Mouse (Mus musculus): ENCODE measurements around the gene Spo11. TPM values are rescaled to one million over a fixed set of nuclear protein-coding genes. Genes with fewer than 3 reads are reported as not detected.

Spo11 gene
- polyA plus RNA-seq, 1 experiment from 2014 or later, result not detected

GRCm38 (mm10) chr2:172982776-172983561 lies 5.5 kb downstream of the Spo11 start:
- ATAC-seq (replicated peaks; ENCODE audit: insufficient number of reproducible peaks, insufficient read depth, low FRiP score, low read depth), result no peak

GRCm38 (mm10) chr2:172990161-172990560 lies 12.7 kb downstream of the Spo11 start:
- no peak for ATAC-seq (replicated peaks; ENCODE audit: insufficient number of reproducible peaks, insufficient read depth, low FRiP score, low read depth)
- Histone ChIP-seq H3K27ac (no peak overlapping the region), H3K9me3 (replicated peaks) (no peaks in the 10 kb centered on the region), H3K4me1 (replicated peaks) (no peaks in the 10 kb centered on the region), H3K27me3 (no peaks in the 10 kb centered on the region), H3K4me3 (no peak overlapping the region), H3K36me3 (no peaks in the 10 kb centered on the region), H3K9ac (no peak overlapping the region), H3K4me2 (no peak overlapping the region)
- WGBS, result 68% methylated on average over 6 of the region's 6 CpGs

More at GRCm38 (mm10) chr2:172982776-172983561, 5.5 kb downstream of the Spo11 start:
- no peak overlapping the region for H3K4me3 ChIP-seq
- no peaks in the 10 kb centered on the region for H3K36me3 ChIP-seq
- no peak overlapping the region for H3K4me2 ChIP-seq
- WGBS, result 32% methylated on average over 9 of the region's 9 CpGs
- no peak overlapping the region for H3K9ac ChIP-seq
- H3K4me1 ChIP-seq (replicated peaks), result peaks cover 8% of the 10 kb centered on the region
- peak overlapping the region; percentile 24; the same call in 1 of the 2 replicates for H3K27ac ChIP-seq
- no peaks in the 10 kb centered on the region for H3K27me3 ChIP-seq
- no peaks in the 10 kb centered on the region for H3K9me3 ChIP-seq (replicated peaks)

- WGBS, result 19% methylated on average over 4 of the region's 4 CpGs
- Histone ChIP-seq H3K4me1 (replicated peaks) (peaks cover 7% of the 10 kb centered on the region), H3K27me3 (no peaks in the 10 kb centered on the region), H3K4me2 (no peak overlapping the region), H3K36me3 (no peaks in the 10 kb centered on the region), H3K9me3 (replicated peaks) (no peaks in the 10 kb centered on the region), H3K27ac (no peak overlapping the region), H3K4me3 (no peak overlapping the region), H3K9ac (no peak overlapping the region)
- no peak for ATAC-seq (replicated peaks; ENCODE audit: insufficient number of reproducible peaks, insufficient read depth, low FRiP score, low read depth)
These were observed 18.7 kb downstream of the Spo11 start for GRCm38 (mm10) chr2:172996207-172996606.

- H3K27ac ChIP-seq, result no peak overlapping the region
- no peak overlapping the region for H3K4me3 ChIP-seq
- 51% methylated on average over 11 of the region's 11 CpGs for WGBS
- H3K27me3 ChIP-seq, result no peaks in the 10 kb centered on the region
- peaks cover 15% of the 10 kb centered on the region for H3K4me1 ChIP-seq (replicated peaks)
- no peak for ATAC-seq (replicated peaks; ENCODE audit: insufficient number of reproducible peaks, insufficient read depth, low FRiP score, low read depth)
- no peak overlapping the region for H3K4me2 ChIP-seq
- peaks cover 3% of the 10 kb centered on the region for H3K36me3 ChIP-seq
- no peaks in the 10 kb centered on the region for H3K9me3 ChIP-seq (replicated peaks)
- H3K9ac ChIP-seq, result no peak overlapping the region
These were observed 20.2 kb downstream of the Spo11 start for GRCm38 (mm10) chr2:172997748-172998147.

GRCm38 (mm10) chr2:172998478-172998877 lies 21.0 kb downstream of the Spo11 start:
- H3K4me1 ChIP-seq (replicated peaks), result peaks cover 15% of the 10 kb centered on the region
- H3K4me3 ChIP-seq, result no peak overlapping the region
- peaks cover 10% of the 10 kb centered on the region for H3K36me3 ChIP-seq
- H3K27ac ChIP-seq, result no peak overlapping the region
- 61% methylated on average over 7 of the region's 7 CpGs for WGBS
- no peaks in the 10 kb centered on the region for H3K9me3 ChIP-seq (replicated peaks)
- no peak for ATAC-seq (replicated peaks; ENCODE audit: insufficient number of reproducible peaks, insufficient read depth, low FRiP score, low read depth)
- H3K9ac ChIP-seq, result no peak overlapping the region
- H3K4me2 ChIP-seq, result no peak overlapping the region
- no peaks in the 10 kb centered on the region for H3K27me3 ChIP-seq

GRCm38 (mm10) chr2:172999630-173000284 lies 22.3 kb downstream of the Spo11 start, which contains the start of gene Rae1:
Rae1 (plus strand) TSS chr2:173000117.
- peak; percentile 94 for ATAC-seq (replicated peaks; ENCODE audit: insufficient number of reproducible peaks, insufficient read depth, low FRiP score, low read depth)
- H3K4me2 ChIP-seq, result peak within 1 kb of the TSS; percentile 85
- peak within 1 kb of the TSS; percentile 88 for H3K27ac ChIP-seq
- H3K36me3 ChIP-seq, result peaks cover 23% of the 10 kb centered on the region
- WGBS, result under 1% methylated on average over 43 of the region's 45 CpGs
- no peaks in the 10 kb centered on the region for H3K27me3 ChIP-seq
- H3K9me3 ChIP-seq (replicated peaks), result no peaks in the 10 kb centered on the region
- peak within 1 kb of the TSS; percentile 90 for H3K4me3 ChIP-seq
- peaks cover 15% of the 10 kb centered on the region for H3K4me1 ChIP-seq (replicated peaks)
- H3K9ac ChIP-seq, result peak within 1 kb of the TSS; percentile 90

GRCm38 (mm10) chr2:173000285-173000652 lies 22.8 kb downstream of the Spo11 start:
- Histone ChIP-seq H3K36me3 (peaks cover 28% of the 10 kb centered on the region), H3K27me3 (no peaks in the 10 kb centered on the region), H3K9me3 (replicated peaks) (no peaks in the 10 kb centered on the region), H3K4me1 (replicated peaks) (peaks cover 15% of the 10 kb centered on the region), H3K9ac (peak overlapping the region; percentile 90), H3K4me2 (peak overlapping the region; percentile 85), H3K27ac (peak overlapping the region; percentile 88), H3K4me3 (peak overlapping the region; percentile 90)
- peak; percentile 92 for ATAC-seq (replicated peaks; ENCODE audit: insufficient number of reproducible peaks, insufficient read depth, low FRiP score, low read depth)
- under 1% methylated on average over 42 of the region's 42 CpGs for WGBS

GRCm38 (mm10) chr2:173000921-173001320 lies 23.4 kb downstream of the Spo11 start:
- Histone ChIP-seq H3K9ac (peak overlapping the region; percentile 90), H3K4me1 (replicated peaks) (peaks cover 15% of the 10 kb centered on the region), H3K27me3 (no peaks in the 10 kb centered on the region), H3K27ac (peak overlapping the region; percentile 88), H3K36me3 (peaks cover 34% of the 10 kb centered on the region), H3K4me2 (peak overlapping the region; percentile 85), H3K9me3 (replicated peaks) (no peaks in the 10 kb centered on the region), H3K4me3 (peak overlapping the region; percentile 90)
- ATAC-seq (replicated peaks; ENCODE audit: insufficient number of reproducible peaks, insufficient read depth, low FRiP score, low read depth), result no peak
- WGBS, result 15% methylated on average over 8 of the region's 8 CpGs

GRCm38 (mm10) chr2:173003737-173004136 lies 26.2 kb downstream of the Spo11 start:
- no peak overlapping the region for H3K4me2 ChIP-seq
- 97% methylated on average over 8 of the region's 8 CpGs for WGBS
- H3K9ac ChIP-seq, result no peak overlapping the region
- no peak for ATAC-seq (replicated peaks; ENCODE audit: insufficient number of reproducible peaks, insufficient read depth, low FRiP score, low read depth)
- no peak overlapping the region for H3K4me3 ChIP-seq
- no peak overlapping the region for H3K27ac ChIP-seq
- no peaks in the 10 kb centered on the region for H3K27me3 ChIP-seq
- H3K36me3 ChIP-seq, result peaks cover 62% of the 10 kb centered on the region
- H3K4me1 ChIP-seq (replicated peaks), result peaks cover 15% of the 10 kb centered on the region
- no peaks in the 10 kb centered on the region for H3K9me3 ChIP-seq (replicated peaks)

GRCm38 (mm10) chr2:173010220-173010717 lies 32.8 kb downstream of the Spo11 start:
- H3K27me3 ChIP-seq, result no peaks in the 10 kb centered on the region
- H3K27ac ChIP-seq, result no peak overlapping the region
- H3K9ac ChIP-seq, result no peak overlapping the region
- ATAC-seq (replicated peaks; ENCODE audit: insufficient number of reproducible peaks, insufficient read depth, low FRiP score, low read depth), result no peak
- H3K4me1 ChIP-seq (replicated peaks), result peaks cover 9% of the 10 kb centered on the region; the same call in 1 of the 2 replicates
- 68% methylated on average over 3 of the region's 3 CpGs for WGBS
- H3K9me3 ChIP-seq (replicated peaks), result no peaks in the 10 kb centered on the region
- no peak overlapping the region for H3K4me2 ChIP-seq
- H3K4me3 ChIP-seq, result no peak overlapping the region
- H3K36me3 ChIP-seq, result peaks cover 99% of the 10 kb centered on the region

- no peak overlapping the region for H3K27ac ChIP-seq
- ATAC-seq (replicated peaks; ENCODE audit: insufficient number of reproducible peaks, insufficient read depth, low FRiP score, low read depth), result no peak
- H3K9ac ChIP-seq, result no peak overlapping the region
- no peak overlapping the region for H3K4me2 ChIP-seq
- H3K27me3 ChIP-seq, result no peaks in the 10 kb centered on the region
- H3K4me1 ChIP-seq (replicated peaks), result peaks cover 9% of the 10 kb centered on the region; the same call in 1 of the 2 replicates
- H3K4me3 ChIP-seq, result no peak overlapping the region
- WGBS, result 93% methylated on average over 8 of the region's 8 CpGs
- peaks cover 98% of the 10 kb centered on the region for H3K36me3 ChIP-seq
- H3K9me3 ChIP-seq (replicated peaks), result no peaks in the 10 kb centered on the region
These were observed 33.9 kb downstream of the Spo11 start for GRCm38 (mm10) chr2:173011440-173011839.
